Mouse (Mus musculus) myocyte (in vitro differentiated cells): ENCODE data around the gene Dact1.

Experiments
- CEBPB ChIP-seq: IDR thresholded peaks from 2 replicates; pipeline ENCODE4 v1.6.1; 2011; ENCODE audit warnings: mild to moderate bottlenecking, moderate library complexity; ENCODE audit not compliant: poor library complexity, insufficient read depth, severe bottlenecking
- E2F4 ChIP-seq: IDR thresholded peaks from one replicate; pipeline ENCODE4 v1.6.1; 2011; ENCODE audit warnings: mild to moderate bottlenecking, control low read depth, moderate library complexity; ENCODE audit not compliant: insufficient read depth
- MAX ChIP-seq: IDR thresholded peaks from one replicate; pipeline ENCODE4 v1.6.1; 2011; ENCODE audit warnings: low read depth, mild to moderate bottlenecking, control low read depth
- MYOG ChIP-seq, 3 experiments: IDR thresholded peaks; one replicate each; pipeline ENCODE4 v1.6.1; 2011; ENCODE audit warnings: control low read depth in 2 of 3, low read depth in 2 of 3, mild to moderate bottlenecking in 2 of 3; ENCODE audit not compliant: insufficient read length in 2 of 3, control insufficient read depth in 1 of 3, insufficient read depth in 1 of 3
- POLR2A ChIP-seq: IDR thresholded peaks from one replicate; pipeline ENCODE4 v1.6.1; 2011; ENCODE audit warnings: low read depth, mild to moderate bottlenecking, control low read depth, moderate library complexity; ENCODE audit not compliant: insufficient read length
- POLR2AphosphoS2 ChIP-seq: IDR thresholded peaks from one replicate; pipeline ENCODE4 v1.6.1; 2011; ENCODE audit warnings: low read depth, control low read depth; ENCODE audit not compliant: insufficient read length
- REST ChIP-seq: IDR thresholded peaks from one replicate; pipeline ENCODE4 v1.6.1; 2011; ENCODE audit warnings: mild to moderate bottlenecking, control low read depth, moderate library complexity; ENCODE audit not compliant: insufficient read depth, insufficient read length
- TCF12 ChIP-seq: IDR thresholded peaks from one replicate; pipeline ENCODE4 v1.6.1; 2011; ENCODE audit warnings: mild to moderate bottlenecking, control low read depth; ENCODE audit not compliant: poor library complexity, insufficient read depth, severe bottlenecking
- TCF3 ChIP-seq: IDR thresholded peaks from one replicate; pipeline ENCODE4 v1.6.1; 2011; ENCODE audit warnings: low read depth, control low read depth; ENCODE audit not compliant: insufficient read length
- USF1 ChIP-seq: IDR thresholded peaks from one replicate; pipeline ENCODE4 v1.6.1; 2011; ENCODE audit warnings: low read depth, mild to moderate bottlenecking, control low read depth, moderate library complexity

DNA sequence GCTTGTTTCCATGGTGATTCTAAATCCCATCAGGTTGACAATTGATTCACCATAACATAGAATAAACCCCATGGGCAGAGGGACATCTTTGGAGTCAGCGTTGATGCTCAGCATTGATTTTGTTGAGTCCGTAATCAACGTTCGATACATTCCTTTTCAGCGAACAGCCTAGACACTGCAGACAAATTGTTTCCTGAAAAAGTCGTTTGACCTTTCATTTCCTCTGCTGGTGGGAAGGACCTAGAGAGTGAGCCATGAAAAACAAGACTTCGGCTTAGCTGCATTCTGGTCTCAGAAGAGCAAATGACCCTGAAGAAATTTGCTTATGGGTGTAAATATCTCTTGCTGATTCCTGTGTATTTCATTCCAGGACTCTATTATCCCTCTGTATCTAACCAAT lies 55.5 kb downstream of the Dact1 start:
- TF ChIP-seq POLR2A (no peak), MYOG (IDR thresholded peaks at IDR 0.05; ENCODE audit: control insufficient read depth in 1 of 3, insufficient read depth in 1 of 3, insufficient read length in 2 of 3, low read depth in 2 of 3) (no peak), TCF3 (no peak), TCF12 (no peak), USF1 (no peak), REST (no peak), POLR2AphosphoS2 (no peak), CEBPB (no peak), MAX (no peak), E2F4 (no peak)
